Mouse (Mus musculus): ENCODE results near the gene Pum2. TPM values are rescaled to one million over a fixed set of nuclear protein-coding genes. Genes with fewer than 3 reads are reported as not detected.
"Not testable (repeated sequence)": the region's sequence is repeated elsewhere in the genome, so short reads cannot be mapped to it uniquely, and the experiment has no call there.

Pum2 gene
- polyA plus RNA-seq, 1 experiment = 79.5 TPM

- H3K27ac ChIP-seq (ENCODE audit: insufficient read depth, low read length) = peak overlapping the region; percentile 80
- no peaks in the 10 kb centered on the region for H3K4me1 ChIP-seq (ENCODE audit: control insufficient read depth, insufficient read depth, low read length)
- H3K4me3 ChIP-seq (ENCODE audit: insufficient read depth, low read length) = peak overlapping the region; percentile 96
- TF ChIP-seq POLR2A (IDR thresholded peaks at IDR 0.05; ENCODE audit: extremely low read depth, insufficient read depth, low read length) (no peak), CTCF (IDR thresholded peaks at IDR 0.05; ENCODE audit: extremely low read depth, insufficient read depth, low read length) (no peak)
Observed at GRCm38 (mm10) chr12:8641425-8641735, 32.6 kb upstream of the Pum2 start.

GRCm38 (mm10) chr12:8648211-8648610 is 25.7 kb upstream of the Pum2 start:
- not testable (repeated sequence) for H3K4me1 ChIP-seq (ENCODE audit: control insufficient read depth, insufficient read depth, low read length); H3K27ac ChIP-seq (ENCODE audit: insufficient read depth, low read length); H3K4me3 ChIP-seq (ENCODE audit: insufficient read depth, low read length)

- H3K4me3 ChIP-seq (ENCODE audit: insufficient read depth, low read length); H3K27ac ChIP-seq (ENCODE audit: insufficient read depth, low read length); H3K4me1 ChIP-seq (ENCODE audit: control insufficient read depth, insufficient read depth, low read length): not testable (repeated sequence)
Observed at GRCm38 (mm10) chr12:8650027-8650426, 23.9 kb upstream of the Pum2 start.

- no peak for TF ChIP-seq CTCF (IDR thresholded peaks at IDR 0.05; ENCODE audit: extremely low read depth, insufficient read depth, low read length)
- no peak for TF ChIP-seq POLR2A (IDR thresholded peaks at IDR 0.05; ENCODE audit: extremely low read depth, insufficient read depth, low read length)
- Histone ChIP-seq H3K4me1 (ENCODE audit: control insufficient read depth, insufficient read depth, low read length) (no peaks in the 10 kb centered on the region), H3K4me3 (ENCODE audit: insufficient read depth, low read length) (no peak overlapping the region), H3K27ac (ENCODE audit: insufficient read depth, low read length) (no peak overlapping the region)
Observed at GRCm38 (mm10) chr12:8656596-8656995, 17.3 kb upstream of the Pum2 start.

- H3K4me1 ChIP-seq (ENCODE audit: control insufficient read depth, insufficient read depth, low read length) = no peaks in the 10 kb centered on the region
- H3K27ac ChIP-seq (ENCODE audit: insufficient read depth, low read length) = no peak overlapping the region
- no peak overlapping the region for H3K4me3 ChIP-seq (ENCODE audit: insufficient read depth, low read length)
- TF ChIP-seq POLR2A (IDR thresholded peaks at IDR 0.05; ENCODE audit: extremely low read depth, insufficient read depth, low read length) (no peak), CTCF (IDR thresholded peaks at IDR 0.05; ENCODE audit: extremely low read depth, insufficient read depth, low read length) (no peak)
Observed at GRCm38 (mm10) chr12:8657116-8657515, 16.8 kb upstream of the Pum2 start.

- H3K4me3 ChIP-seq (ENCODE audit: insufficient read depth, low read length) = no peak overlapping the region
- TF ChIP-seq POLR2A (IDR thresholded peaks at IDR 0.05; ENCODE audit: extremely low read depth, insufficient read depth, low read length) = no peak
- no peak for TF ChIP-seq CTCF (IDR thresholded peaks at IDR 0.05; ENCODE audit: extremely low read depth, insufficient read depth, low read length)
- H3K4me1 ChIP-seq (ENCODE audit: control insufficient read depth, insufficient read depth, low read length) = no peaks in the 10 kb centered on the region
- H3K27ac ChIP-seq (ENCODE audit: insufficient read depth, low read length) = no peak overlapping the region
Observed at GRCm38 (mm10) chr12:8657629-8658366, 16.1 kb upstream of the Pum2 start.

GRCm38 (mm10) chr12:8659406-8660279 is 14.3 kb upstream of the Pum2 start:
- Histone ChIP-seq H3K4me1 (ENCODE audit: control insufficient read depth, insufficient read depth, low read length) (no peaks in the 10 kb centered on the region), H3K27ac (ENCODE audit: insufficient read depth, low read length) (no peak overlapping the region), H3K4me3 (ENCODE audit: insufficient read depth, low read length) (no peak overlapping the region)
- TF ChIP-seq CTCF (IDR thresholded peaks at IDR 0.05; ENCODE audit: extremely low read depth, insufficient read depth, low read length) (no peak), POLR2A (IDR thresholded peaks at IDR 0.05; ENCODE audit: extremely low read depth, insufficient read depth, low read length) (no peak)

- Histone ChIP-seq H3K4me3 (ENCODE audit: insufficient read depth, low read length) (no peak overlapping the region), H3K4me1 (ENCODE audit: control insufficient read depth, insufficient read depth, low read length) (no peaks in the 10 kb centered on the region), H3K27ac (ENCODE audit: insufficient read depth, low read length) (no peak overlapping the region)
- no peak for TF ChIP-seq CTCF (IDR thresholded peaks at IDR 0.05; ENCODE audit: extremely low read depth, insufficient read depth, low read length)
- no peak for TF ChIP-seq POLR2A (IDR thresholded peaks at IDR 0.05; ENCODE audit: extremely low read depth, insufficient read depth, low read length)
Observed at GRCm38 (mm10) chr12:8661747-8662146, 12.2 kb upstream of the Pum2 start.

GRCm38 (mm10) chr12:8662175-8662574 is 11.8 kb upstream of the Pum2 start:
- no peaks in the 10 kb centered on the region for H3K4me1 ChIP-seq (ENCODE audit: control insufficient read depth, insufficient read depth, low read length)
- no peak overlapping the region for H3K27ac ChIP-seq (ENCODE audit: insufficient read depth, low read length)
- TF ChIP-seq POLR2A (IDR thresholded peaks at IDR 0.05; ENCODE audit: extremely low read depth, insufficient read depth, low read length) (no peak), CTCF (IDR thresholded peaks at IDR 0.05; ENCODE audit: extremely low read depth, insufficient read depth, low read length) (no peak)
- H3K4me3 ChIP-seq (ENCODE audit: insufficient read depth, low read length) = no peak overlapping the region

- H3K27ac ChIP-seq (ENCODE audit: insufficient read depth, low read length) = no peak overlapping the region
- H3K4me1 ChIP-seq (ENCODE audit: control insufficient read depth, insufficient read depth, low read length) = no peaks in the 10 kb centered on the region
- TF ChIP-seq POLR2A (IDR thresholded peaks at IDR 0.05; ENCODE audit: extremely low read depth, insufficient read depth, low read length) (no peak), CTCF (IDR thresholded peaks at IDR 0.05; ENCODE audit: extremely low read depth, insufficient read depth, low read length) (no peak)
- no peak overlapping the region for H3K4me3 ChIP-seq (ENCODE audit: insufficient read depth, low read length)
Observed at GRCm38 (mm10) chr12:8662721-8663120, 11.2 kb upstream of the Pum2 start.
